Comparison of ENCODE assay signal across 12 mouse cellular contexts in the genomic region with DNA sequence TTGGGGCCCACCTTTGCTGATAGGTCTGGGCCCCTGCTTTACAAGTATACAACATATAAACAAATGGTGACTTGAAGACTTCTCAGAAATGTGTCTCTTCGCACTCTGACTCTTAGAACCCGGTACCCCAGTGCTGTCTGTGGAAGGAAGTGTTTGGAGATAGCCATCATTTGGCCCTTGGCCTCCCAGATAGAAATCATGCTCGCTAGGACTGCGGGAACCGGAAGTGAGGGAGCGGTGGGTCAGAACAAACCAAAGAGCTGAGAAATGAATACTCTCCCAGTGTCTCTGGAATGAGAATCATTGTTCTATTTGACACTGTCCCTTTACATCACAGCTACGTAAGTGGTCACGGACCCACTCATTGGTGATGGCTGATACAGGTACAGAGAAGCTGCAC.
DNase-seq lines count a peak whose midpoint lies in the region.
"Had no signal": no experiment of that assay in that cellular context is flagged by ENCODE, and none has a peak within 500 bp of the region (broad histone marks: within the 10 kb centered on the region; RNA-seq: fewer than 3 reads in every experiment).

No protein-coding gene starts in this region.

- peak; percentile 25 for DNase-seq in adrenal gland, adult 2 months
- DNase-seq in adrenal gland, postnatal 4 days (ENCODE audit: low spot score in 2 of 2) = no peak
- peak; percentile 42 for DNase-seq in kidney, postnatal 10 days
- no peak for DNase-seq in kidney, postnatal 4 days
- peak; percentile 34 for DNase-seq in lung, postnatal 36 days
- DNase-seq in lung, postnatal 4 days = no peak
- DNase-seq in retina, embryonic 14.5 days (ENCODE audit: low spot score) = no peak
- DNase-seq: B cell, adult 2 months; cerebellum, adult 11-12 months; cerebellum, adult 9-10 months; cerebellum, postnatal 25 days; gastrocnemius, postnatal 14 days had no signal

Comparison
In these comparisons a context has a peak if more than half of its experiments do, and no peak if none do; other contexts are left out.
1. DNase-seq: peak in adrenal gland, adult 2 months (single experiment), kidney, postnatal 10 days (single experiment) and lung, postnatal 36 days (single experiment); none in adrenal gland, postnatal 4 days (0 of 2), kidney, postnatal 4 days (0 of 2), lung, postnatal 4 days (0 of 2) and retina, embryonic 14.5 days (single experiment).